Mouse (Mus musculus) cerebellum, adult 2 months (tissue): ENCODE measurements at regions not wholly inside any gene's neighbourhood (a gene's known extent, or its start where the extent isn't known, plus 50 kb on each side); places are given as distances from the start of the nearest gene placed in this dataset.

Experiments
- CTCF ChIP-seq: fragments of 200-500 bp; IDR thresholded peaks from 2 replicates; pipeline ENCODE4 v1.5.1; 2011; ENCODE audit warnings: low read depth, mild to moderate bottlenecking, control low read depth, low read length, moderate library complexity, borderline replicate concordance; ENCODE audit not compliant: insufficient read depth
- POLR2A ChIP-seq: fragments of 200-500 bp; IDR thresholded peaks from 2 replicates; pipeline ENCODE4 v1.6.1; 2011; ENCODE audit warnings: low read length, control low read depth, borderline replicate concordance; ENCODE audit not compliant: insufficient read depth

GRCm38 (mm10) chr1:47834072-47834471, 941.4 kb upstream of the Slc39a10 start:
- TF ChIP-seq POLR2A (no peak), CTCF (no peak)
